Mouse (Mus musculus): Measurements from ENCODE around the gene Wdr12. TPM values are rescaled to one million over a fixed set of nuclear protein-coding genes. Genes with fewer than 3 reads are reported as not detected.
"Not testable (repeated sequence)": the region's sequence is repeated elsewhere in the genome, so short reads cannot be mapped to it uniquely, and the experiment has no call there.

The Wdr12 gene
- 10 to 100 TPM; 11.2 to 11.9 TPM for total RNA-seq (2021)

GRCm38 (mm10) chr1:60098024-60098781 lies at the start of gene Wdr12, which contains the start of gene Carf:
TSS of gene Wdr12 (minus strand) at chr1:60098645.
TSS of gene Carf (plus strand) at chr1:60098247.
- intact Hi-C loops (cut with DNase I): loop anchor here (10.0 kb wide), 1 partner anchor 213 kb away; no protein-coding TSS in a partner anchor
- peak; percentile 98 for DNase-seq

DNA sequence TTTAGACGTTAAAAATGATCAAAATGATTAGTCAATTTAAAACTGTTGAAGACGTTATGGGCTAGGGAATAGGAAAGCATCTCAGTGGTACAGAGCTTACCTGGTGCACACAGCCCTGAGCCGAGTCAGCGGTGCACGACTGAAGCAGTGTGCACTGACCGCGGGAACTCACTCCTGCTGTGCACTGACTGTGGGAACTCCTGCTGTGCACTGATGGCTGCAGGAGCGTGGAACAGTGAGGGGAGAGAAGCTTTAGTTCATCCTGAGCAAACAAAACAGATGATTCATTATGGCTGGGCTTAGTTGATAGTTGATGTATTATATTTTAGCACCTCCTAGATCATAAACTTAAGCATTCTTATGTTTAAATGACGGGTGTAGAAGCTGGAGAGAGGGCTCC lies 38.9 kb upstream of the Wdr12 start:
- intact Hi-C loops (cut with DNase I): no loop called here

GRCm38 (mm10) chr1:60117721-60118455 lies 19.4 kb upstream of the Wdr12 start:
- no peak for DNase-seq
- intact Hi-C loops (cut with DNase I): no loop called here

More for the DNA sequence above, 38.9 kb upstream of the Wdr12 start:
- DNase-seq: no peak

DNA sequence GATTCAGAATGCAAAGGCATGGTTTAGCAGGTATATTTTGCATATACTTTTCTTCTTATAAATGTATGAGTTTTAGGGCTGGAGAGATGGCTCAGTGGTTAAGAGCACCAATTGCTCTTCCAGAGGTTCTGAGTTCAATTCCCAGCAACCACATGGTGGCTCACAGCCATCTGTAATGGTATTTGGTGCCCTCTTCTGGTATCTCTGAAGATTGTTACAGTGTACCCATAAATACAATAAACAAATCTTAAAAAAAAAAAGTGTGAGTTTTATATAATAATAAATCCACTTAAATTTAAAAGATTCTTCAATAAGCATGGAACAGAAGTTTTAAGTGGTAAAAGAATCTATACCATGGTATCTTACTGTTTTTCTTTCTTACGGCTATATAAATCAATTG lies 6.1 kb upstream of the Wdr12 start:
- DNase-seq: no peak
- intact Hi-C loops (cut with DNase I): no loop called here

GRCm38 (mm10) chr1:60098839-60099238 lies 394 bp upstream of the Wdr12 start:
- intact Hi-C loops (cut with DNase I): loop anchor here (10.0 kb wide), 1 partner anchor 214 kb away; no protein-coding TSS in a partner anchor
- DNase-seq: peak in 1 of 2 experiments; percentile 17

GRCm38 (mm10) chr1:60097277-60098023 lies 995 bp downstream of the Wdr12 start:
- intact Hi-C loops (cut with DNase I): loop anchor here (10.0 kb wide), 1 partner anchor 213 kb away; no protein-coding TSS in a partner anchor
- peak; percentile 76 to 79 for DNase-seq

GRCm38 (mm10) chr1:60096572-60097276 lies 1.7 kb downstream of the Wdr12 start:
- peak in 1 of 2 experiments; percentile 10 for DNase-seq
- intact Hi-C loops (cut with DNase I): loop anchor here (10.0 kb wide), 1 partner anchor 212 kb away; no protein-coding TSS in a partner anchor

DNA sequence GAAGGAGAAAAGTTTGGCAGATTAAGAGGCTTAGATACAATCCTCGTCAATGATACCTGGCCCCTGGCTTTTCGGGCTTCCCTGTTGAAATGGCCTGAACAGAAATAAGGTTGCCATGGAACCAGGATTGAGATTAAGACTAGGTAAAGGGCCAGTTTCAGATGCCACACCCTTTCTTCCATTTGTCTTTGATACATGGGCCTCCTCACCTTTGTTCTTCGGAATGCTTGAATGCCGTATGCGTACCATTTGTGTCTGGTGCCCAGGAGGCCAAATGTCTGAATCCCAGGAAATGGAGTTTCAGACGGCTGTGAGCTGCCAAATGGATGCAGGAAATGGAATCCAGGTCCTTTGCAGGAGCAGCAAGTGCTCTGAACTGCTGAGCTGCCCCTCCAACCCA lies 22.0 kb downstream of the Wdr12 start:
- DNase-seq: no peak
- intact Hi-C loops (cut with DNase I): no loop called here

GRCm38 (mm10) chr1:60075590-60075989 lies 22.9 kb downstream of the Wdr12 start:
- DNase-seq: no peak
- intact Hi-C loops (cut with DNase I): no loop called here

GRCm38 (mm10) chr1:60074935-60075334 lies 23.5 kb downstream of the Wdr12 start:
- intact Hi-C loops (cut with DNase I): no loop called here
- no peak for DNase-seq

GRCm38 (mm10) chr1:60070725-60071124 lies 27.7 kb downstream of the Wdr12 start:
- intact Hi-C loops (cut with DNase I); DNase-seq: not testable (repeated sequence)

DNA sequence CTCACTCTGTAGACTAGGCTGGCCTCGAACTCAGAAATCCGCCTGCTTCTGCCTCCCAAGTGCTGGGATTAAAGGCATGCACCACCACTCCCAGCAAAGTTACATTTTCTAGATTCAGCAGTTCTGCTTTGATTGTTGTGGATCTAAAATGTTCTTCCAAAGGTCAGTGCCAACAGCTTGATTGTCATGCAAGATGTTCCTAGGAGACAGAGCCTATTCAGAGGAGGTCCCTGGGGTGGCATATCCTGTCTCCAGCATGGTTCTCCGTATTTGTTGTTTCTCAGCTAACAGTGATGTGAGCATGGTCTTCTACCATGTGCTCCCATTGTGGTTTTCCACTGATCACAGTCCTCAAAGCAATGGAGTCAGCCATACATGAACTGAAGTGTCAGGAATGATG lies 42.1 kb downstream of the Wdr12 start:
- DNase-seq: no peak
- intact Hi-C loops (cut with DNase I): no loop called here

DNA sequence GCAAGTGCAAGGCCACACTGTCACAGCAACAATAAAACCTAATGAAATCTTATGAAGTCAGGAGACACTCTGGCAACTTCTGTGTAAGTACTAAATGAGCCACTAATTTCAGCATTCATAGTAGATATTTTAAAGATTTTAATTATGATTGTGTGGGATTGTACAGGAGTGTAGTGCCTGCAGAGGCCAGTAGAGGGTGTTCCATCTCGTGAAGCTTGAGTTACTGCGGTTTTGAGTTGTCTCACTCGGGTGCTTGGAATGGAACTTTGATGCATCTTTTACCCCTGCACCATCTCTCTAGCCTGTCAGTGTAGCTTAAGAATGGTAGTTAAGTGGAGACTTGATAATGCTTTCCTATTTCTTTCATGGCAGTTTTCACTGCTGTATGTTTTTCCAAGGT lies 43.8 kb downstream of the Wdr12 start:
- intact Hi-C loops (cut with DNase I): no loop called here
- no peak for DNase-seq

DNA sequence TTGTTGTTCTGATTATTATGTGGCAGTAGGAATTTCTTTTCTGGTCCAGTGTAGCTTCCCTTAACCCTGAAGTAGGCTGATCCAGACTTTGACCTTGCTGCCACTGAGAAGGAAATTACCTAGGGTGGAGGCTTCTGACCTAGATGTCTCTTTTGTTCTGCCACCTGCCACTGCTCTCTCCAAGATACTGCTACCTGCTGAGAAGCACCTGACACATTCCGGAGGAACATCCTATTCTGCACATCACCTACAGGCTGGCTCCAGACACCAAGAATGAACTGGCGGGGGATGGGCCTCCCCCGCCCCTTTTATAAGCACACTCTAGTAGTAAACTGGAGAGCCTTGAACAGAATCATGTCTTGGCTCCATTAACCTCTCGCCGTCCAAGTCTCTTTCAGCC lies 51.0 kb downstream of the Wdr12 start:
- DNase-seq; intact Hi-C loops (cut with DNase I): not testable (repeated sequence)

DNA sequence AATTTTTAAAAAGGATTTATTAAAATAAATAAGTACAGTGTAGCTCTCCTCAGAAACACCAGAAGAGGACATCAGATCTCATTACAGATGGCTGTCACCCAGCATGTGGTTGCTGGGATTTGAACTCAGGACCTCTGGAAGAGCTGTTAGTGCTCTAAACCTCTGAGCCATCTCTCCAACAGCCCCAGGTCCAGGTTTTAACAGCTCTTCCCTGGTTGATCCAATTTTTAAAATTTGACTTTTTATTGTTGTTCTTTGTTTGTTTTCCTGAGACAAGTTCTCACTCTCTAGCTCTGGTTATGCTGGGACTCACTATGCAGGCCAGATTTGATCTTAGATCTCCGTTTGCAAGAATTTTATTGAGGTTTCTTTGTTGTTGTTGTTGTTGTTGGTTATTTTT lies 53.9 kb downstream of the Wdr12 start:
- intact Hi-C loops (cut with DNase I): no loop called here
- DNase-seq: no peak

GRCm38 (mm10) chr1:60042796-60043469 lies 55.5 kb downstream of the Wdr12 start, which contains the start of gene Ica1l:
TSS of gene Ica1l (minus strand) at chr1:60043184.
- DNase-seq: peak; percentile 62 to 66
- intact Hi-C loops (cut with DNase I): no loop called here

DNA sequence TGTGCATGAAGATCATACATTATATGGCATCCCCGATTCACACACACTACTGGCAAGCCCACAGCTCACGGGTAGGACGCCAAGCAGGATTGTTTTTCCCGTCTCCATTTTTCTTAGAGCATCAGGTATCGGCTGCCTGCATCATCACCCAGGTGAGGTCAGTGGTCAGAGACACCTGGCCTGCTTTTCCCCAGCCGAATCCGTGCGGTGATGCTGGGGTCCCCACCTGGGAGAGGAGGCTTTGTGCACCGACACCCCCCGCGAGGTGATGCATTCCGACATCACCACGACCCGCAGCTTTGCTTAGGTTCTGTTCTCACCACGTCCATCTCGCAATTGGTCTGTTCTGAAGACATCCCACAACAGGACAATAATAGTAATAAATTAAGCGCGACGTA lies 56.0 kb downstream of the Wdr12 start:
- intact Hi-C loops (cut with DNase I): no loop called here
- DNase-seq: no peak

GRCm38 (mm10) chr1:60035044-60035443 lies 63.4 kb downstream of the Wdr12 start:
- DNase-seq: no peak
- intact Hi-C loops (cut with DNase I): no loop called here
